Mouse (Mus musculus): ENCODE data around the gene Sfmbt1. TPM values are rescaled to one million over a fixed set of nuclear protein-coding genes. Genes with fewer than 3 reads are reported as not detected.

Gene Sfmbt1
- polyA plus RNA-seq, 1 experiment, result 26.8 TPM

DNA sequence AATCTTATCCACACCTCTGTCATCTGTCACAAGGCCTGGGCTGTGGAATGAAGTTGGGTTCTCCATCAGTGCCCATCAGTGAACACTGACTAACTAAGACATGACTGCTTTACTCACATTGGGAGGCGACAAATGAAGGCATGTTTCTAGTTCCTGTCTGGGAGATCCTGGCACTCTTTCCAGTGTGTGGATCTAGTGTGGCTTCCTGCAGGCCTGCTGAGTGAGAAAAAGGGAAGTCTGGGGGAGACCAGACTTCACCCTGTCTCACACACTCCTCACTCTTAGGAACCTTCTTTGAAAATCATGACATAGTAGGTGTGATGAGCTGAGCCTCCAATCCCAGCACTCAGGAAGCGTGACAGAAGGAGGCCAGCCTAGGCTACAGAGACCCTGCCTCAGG, 19.9 kb upstream of the Sfmbt1 start:
- peak overlapping the region; percentile 75 for H3K27ac ChIP-seq (ENCODE audit: insufficient read depth, low read depth, low read length)
- TF ChIP-seq POLR2A (IDR thresholded peaks at IDR 0.05; ENCODE audit: borderline replicate concordance, low read depth, low read length) (no peak), CTCF (IDR thresholded peaks at IDR 0.05; ENCODE audit: low read depth, low read length) (no peak)
- peak overlapping the region; percentile 17; the same call in 1 of the 2 replicates for H3K4me3 ChIP-seq (ENCODE audit: insufficient read depth, low read length)
- H3K4me1 ChIP-seq (ENCODE audit: control insufficient read depth, insufficient read depth, low read length), result peaks cover 31% of the 10 kb centered on the region

- TF ChIP-seq CTCF (IDR thresholded peaks at IDR 0.05; ENCODE audit: low read depth, low read length) (peak; percentile 24; the same call in 1 of the 2 replicates), POLR2A (IDR thresholded peaks at IDR 0.05; ENCODE audit: borderline replicate concordance, low read depth, low read length) (no peak)
- H3K4me3 ChIP-seq (ENCODE audit: insufficient read depth, low read length), result peak overlapping the region; percentile 17; the same call in 1 of the 2 replicates
- peak overlapping the region; percentile 75 for H3K27ac ChIP-seq (ENCODE audit: insufficient read depth, low read depth, low read length)
- H3K4me1 ChIP-seq (ENCODE audit: control insufficient read depth, insufficient read depth, low read length), result peaks cover 31% of the 10 kb centered on the region
These were observed 19.0 kb upstream of the Sfmbt1 start for GRCm38 (mm10) chr14:30695609-30696008.

DNA sequence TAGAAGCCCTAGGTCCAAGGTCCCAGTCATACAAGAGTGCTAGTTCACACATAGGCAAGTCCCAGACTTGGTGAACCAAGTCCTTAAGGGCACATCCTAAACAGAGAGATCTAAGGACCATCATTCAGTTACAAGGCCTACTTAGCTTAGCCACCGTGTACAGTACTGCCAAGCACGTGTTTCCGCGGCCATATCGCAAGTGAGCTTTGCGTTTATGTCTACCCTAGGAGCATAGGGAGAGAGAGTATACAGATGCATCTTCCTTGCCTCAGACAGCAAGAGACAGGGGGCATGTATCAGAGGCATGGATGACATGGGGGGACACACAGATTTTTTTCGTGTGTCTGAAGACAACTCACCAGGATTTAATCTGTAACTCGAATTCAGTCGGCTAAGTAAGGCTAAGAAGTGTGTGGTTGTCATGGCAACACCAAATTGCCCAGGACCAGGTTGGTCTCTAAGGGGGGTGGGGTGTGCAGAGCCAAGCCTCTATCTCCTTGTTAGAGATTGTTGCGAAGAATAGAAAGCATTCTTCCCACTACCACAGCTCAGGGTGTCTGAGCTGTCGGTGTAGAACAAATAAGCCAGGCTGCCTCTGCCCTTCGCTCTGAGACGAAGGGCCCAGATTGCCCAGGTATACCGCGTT, 17.1 kb upstream of the Sfmbt1 start:
- H3K27ac ChIP-seq (ENCODE audit: insufficient read depth, low read depth, low read length), result no peak overlapping the region
- no peak for TF ChIP-seq POLR2A (IDR thresholded peaks at IDR 0.05; ENCODE audit: borderline replicate concordance, low read depth, low read length)
- no peak for TF ChIP-seq CTCF (IDR thresholded peaks at IDR 0.05; ENCODE audit: low read depth, low read length)
- peaks cover 31% of the 10 kb centered on the region for H3K4me1 ChIP-seq (ENCODE audit: control insufficient read depth, insufficient read depth, low read length)
- no peak overlapping the region for H3K4me3 ChIP-seq (ENCODE audit: insufficient read depth, low read length)

DNA sequence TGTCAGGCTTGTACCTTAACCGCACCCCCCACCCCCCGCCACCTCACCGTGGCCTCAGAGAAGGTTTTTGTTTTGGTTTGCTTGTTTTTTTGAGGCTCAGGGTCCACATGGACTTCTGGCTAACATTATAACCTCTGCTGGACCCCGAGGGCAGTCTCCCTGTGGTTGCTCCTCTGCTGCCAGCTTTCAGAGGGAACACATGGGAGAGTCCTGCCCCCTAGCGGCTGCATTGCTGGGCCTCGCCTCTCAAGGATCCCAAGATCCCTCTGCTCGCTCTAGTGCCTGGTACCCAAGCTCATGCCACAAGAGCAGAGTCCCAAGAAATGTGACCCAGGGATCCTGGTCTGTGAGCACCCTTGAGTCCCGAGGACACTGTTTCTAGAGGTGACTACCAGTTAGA, 15.0 kb upstream of the Sfmbt1 start:
- Histone ChIP-seq H3K4me3 (ENCODE audit: insufficient read depth, low read length) (no peak overlapping the region), H3K27ac (ENCODE audit: insufficient read depth, low read depth, low read length) (no peak overlapping the region), H3K4me1 (ENCODE audit: control insufficient read depth, insufficient read depth, low read length) (peaks cover 13% of the 10 kb centered on the region)
- peak; percentile 63; the same call in 1 of the 2 replicates for TF ChIP-seq CTCF (IDR thresholded peaks at IDR 0.05; ENCODE audit: low read depth, low read length)
- TF ChIP-seq POLR2A (IDR thresholded peaks at IDR 0.05; ENCODE audit: borderline replicate concordance, low read depth, low read length), result no peak

DNA sequence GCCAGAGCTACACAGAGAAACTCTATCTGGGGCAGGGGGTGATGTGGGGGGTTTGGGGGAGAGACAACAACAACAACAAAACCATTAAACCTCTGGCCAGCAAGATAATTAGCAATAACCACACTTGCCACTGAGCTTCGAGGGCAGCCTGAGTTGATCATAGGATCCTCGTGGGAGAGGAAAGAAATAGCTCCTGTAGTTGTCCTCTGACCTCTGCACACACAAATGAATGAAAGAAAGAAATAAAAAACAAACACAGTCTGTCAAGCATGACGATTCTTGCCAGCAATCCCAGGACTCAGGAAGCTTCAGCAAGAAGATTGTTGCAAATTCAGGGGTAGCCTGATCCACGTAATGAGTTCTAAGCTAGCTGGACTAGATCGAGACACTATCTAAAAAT, 12.1 kb upstream of the Sfmbt1 start:
- Histone ChIP-seq H3K4me3 (ENCODE audit: insufficient read depth, low read length) (no peak overlapping the region), H3K4me1 (ENCODE audit: control insufficient read depth, insufficient read depth, low read length) (no peaks in the 10 kb centered on the region), H3K27ac (ENCODE audit: insufficient read depth, low read depth, low read length) (no peak overlapping the region)
- TF ChIP-seq POLR2A (IDR thresholded peaks at IDR 0.05; ENCODE audit: borderline replicate concordance, low read depth, low read length), result no peak

DNA sequence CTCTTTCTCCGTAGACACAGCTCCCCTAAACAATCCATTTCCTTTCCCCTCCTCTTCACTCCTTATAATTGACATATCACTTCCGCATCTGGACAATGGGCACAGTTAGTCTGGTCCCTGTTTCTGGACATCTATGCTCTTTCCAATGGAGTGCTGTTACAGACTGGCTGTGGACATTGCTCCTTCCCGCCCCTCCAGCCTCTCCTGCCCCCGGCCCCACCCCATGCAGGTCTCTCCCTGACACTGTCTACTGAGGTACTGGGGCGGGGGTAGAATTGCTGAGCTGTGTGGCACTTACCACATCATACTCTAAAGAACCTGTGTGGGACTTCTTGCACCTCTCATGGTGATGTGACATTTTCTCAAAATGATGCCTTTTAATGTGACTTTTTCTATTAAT, 11.6 kb upstream of the Sfmbt1 start:
- no peak for TF ChIP-seq CTCF (IDR thresholded peaks at IDR 0.05; ENCODE audit: low read depth, low read length)
- no peak for TF ChIP-seq POLR2A (IDR thresholded peaks at IDR 0.05; ENCODE audit: borderline replicate concordance, low read depth, low read length)
- Histone ChIP-seq H3K27ac (ENCODE audit: insufficient read depth, low read depth, low read length) (no peak overlapping the region), H3K4me1 (ENCODE audit: control insufficient read depth, insufficient read depth, low read length) (no peaks in the 10 kb centered on the region), H3K4me3 (ENCODE audit: insufficient read depth, low read length) (no peak overlapping the region)

GRCm38 (mm10) chr14:30704098-30704855, 10.4 kb upstream of the Sfmbt1 start:
- Histone ChIP-seq H3K27ac (ENCODE audit: insufficient read depth, low read depth, low read length) (no peak overlapping the region), H3K4me1 (ENCODE audit: control insufficient read depth, insufficient read depth, low read length) (no peaks in the 10 kb centered on the region), H3K4me3 (ENCODE audit: insufficient read depth, low read length) (no peak overlapping the region)
- TF ChIP-seq POLR2A (IDR thresholded peaks at IDR 0.05; ENCODE audit: borderline replicate concordance, low read depth, low read length) (no peak), CTCF (IDR thresholded peaks at IDR 0.05; ENCODE audit: low read depth, low read length) (no peak)

DNA sequence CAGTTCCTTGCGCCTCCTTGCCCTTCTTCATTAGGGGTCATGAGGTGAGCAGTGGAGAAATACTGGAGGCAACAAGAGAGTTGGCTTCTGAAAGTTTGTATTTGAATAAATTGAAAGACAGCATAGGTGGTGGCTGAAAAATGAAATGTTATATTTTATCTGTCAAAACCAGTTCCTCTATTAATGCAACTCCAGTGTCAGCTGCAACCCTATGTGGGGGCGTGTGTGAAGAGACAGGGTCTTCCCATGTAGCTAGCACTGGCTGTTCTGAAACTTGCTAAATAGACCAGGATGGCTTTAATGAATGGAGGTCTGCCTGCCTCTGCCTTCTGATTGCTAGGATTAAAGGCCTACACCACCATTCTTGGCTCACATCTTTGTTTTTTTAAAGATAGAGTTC, 2.8 kb upstream of the Sfmbt1 start:
- H3K4me3 ChIP-seq (ENCODE audit: insufficient read depth, low read length), result no peak overlapping the region
- peaks cover 3% of the 10 kb centered on the region; the same call in 1 of the 2 replicates for H3K4me1 ChIP-seq (ENCODE audit: control insufficient read depth, insufficient read depth, low read length)
- TF ChIP-seq POLR2A (IDR thresholded peaks at IDR 0.05; ENCODE audit: borderline replicate concordance, low read depth, low read length) (no peak), CTCF (IDR thresholded peaks at IDR 0.05; ENCODE audit: low read depth, low read length) (no peak)
- H3K27ac ChIP-seq (ENCODE audit: insufficient read depth, low read depth, low read length), result no peak overlapping the region

- no peak for TF ChIP-seq POLR2A (IDR thresholded peaks at IDR 0.05; ENCODE audit: borderline replicate concordance, low read depth, low read length)
- TF ChIP-seq CTCF (IDR thresholded peaks at IDR 0.05; ENCODE audit: low read depth, low read length), result no peak
- Histone ChIP-seq H3K4me3 (ENCODE audit: insufficient read depth, low read length) (no peak overlapping the region), H3K4me1 (ENCODE audit: control insufficient read depth, insufficient read depth, low read length) (peaks cover 10% of the 10 kb centered on the region), H3K27ac (ENCODE audit: insufficient read depth, low read depth, low read length) (no peak overlapping the region)
These were observed 880 bp upstream of the Sfmbt1 start for GRCm38 (mm10) chr14:30713769-30714168.

DNA sequence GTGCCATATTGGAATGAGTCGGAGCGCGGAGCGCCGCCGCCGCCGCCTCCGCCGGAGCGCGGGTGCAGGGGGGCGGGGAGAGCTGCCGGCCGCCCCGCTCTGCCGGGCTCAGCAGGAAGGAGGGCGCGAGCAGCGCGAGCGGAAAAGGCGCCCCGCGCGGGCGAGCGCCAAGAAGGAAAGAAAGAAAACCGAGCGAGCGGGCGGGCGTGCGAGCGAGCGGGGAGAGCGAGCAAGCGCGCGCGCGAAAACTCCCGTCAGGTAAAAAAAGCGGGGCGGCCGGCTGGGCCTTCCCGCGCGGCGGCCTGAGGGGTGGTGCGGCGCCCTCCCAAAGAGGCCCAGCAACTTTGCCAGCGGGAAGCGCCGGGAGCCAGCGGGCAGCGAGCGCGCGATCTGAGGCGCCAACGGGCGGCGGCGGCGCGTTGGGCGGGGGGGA, 985 bp downstream of the Sfmbt1 start:
- TF ChIP-seq CTCF (IDR thresholded peaks at IDR 0.05; ENCODE audit: low read depth, low read length), result no peak
- no peak for TF ChIP-seq POLR2A (IDR thresholded peaks at IDR 0.05; ENCODE audit: borderline replicate concordance, low read depth, low read length)
- peaks cover 16% of the 10 kb centered on the region for H3K4me1 ChIP-seq (ENCODE audit: control insufficient read depth, insufficient read depth, low read length)
- H3K27ac ChIP-seq (ENCODE audit: insufficient read depth, low read depth, low read length), result peak overlapping the region; percentile 91
- H3K4me3 ChIP-seq (ENCODE audit: insufficient read depth, low read length), result peak overlapping the region; percentile 75
